Mouse (Mus musculus): Measurements from ENCODE around the gene Rbm39. TPM values are rescaled to one million over a fixed set of nuclear protein-coding genes. Genes with fewer than 3 reads are reported as not detected.

Rbm39 gene
- polyA plus RNA-seq, 1 experiment from 2014 or later, result 476 TPM

DNA sequence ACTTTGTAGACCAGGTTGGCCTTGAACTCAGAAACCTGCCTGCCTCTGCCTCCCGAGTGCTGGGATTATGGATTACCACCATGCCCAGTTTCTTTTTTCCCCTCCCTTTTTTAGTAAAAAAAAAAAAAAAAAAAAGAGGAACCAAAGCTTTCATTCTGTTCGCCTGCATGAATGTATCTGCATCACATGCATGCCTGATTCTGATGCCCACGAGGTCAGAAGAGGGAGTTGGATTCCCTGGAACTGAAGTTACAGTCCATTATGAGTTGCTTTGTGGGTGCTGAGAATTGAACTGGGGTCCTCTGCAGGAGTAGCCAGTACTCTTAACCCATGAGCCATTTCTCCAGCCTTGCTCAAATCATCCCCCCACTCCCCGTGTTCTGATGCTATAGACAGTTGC lies 21.4 kb upstream of the Rbm39 start:
- ATAC-seq (replicated peaks; ENCODE audit: insufficient number of reproducible peaks, low FRiP score, low TSS enrichment), result no peak
- Histone ChIP-seq H3K4me3 (ENCODE audit: low read depth, low read length) (no peak overlapping the region), H3K36me3 (ENCODE audit: control insufficient read depth, insufficient read depth, low read length) (no peaks in the 10 kb centered on the region), H3K27me3 (ENCODE audit: control insufficient read depth, insufficient read depth, low read length) (no peaks in the 10 kb centered on the region), H3K4me2 (no peak overlapping the region), H3K9me3 (replicated peaks; ENCODE audit: control insufficient read depth, low read length) (no peaks in the 10 kb centered on the region), H3K4me1 (ENCODE audit: control insufficient read depth, insufficient read depth, low read length) (peaks cover 25% of the 10 kb centered on the region), H3K27ac (ENCODE audit: low read depth, low read length) (no peak overlapping the region), H3K9ac (ENCODE audit: low read depth, low read length) (no peak overlapping the region)
- WGBS (ENCODE audit: insufficient replicate concordance), result 92% methylated on average over 4 of the region's 4 CpGs

GRCm38 (mm10) chr2:156199944-156200343 lies 19.9 kb upstream of the Rbm39 start:
- WGBS (ENCODE audit: insufficient replicate concordance), result 63% methylated on average over 3 of the region's 3 CpGs
- peaks cover 25% of the 10 kb centered on the region for H3K4me1 ChIP-seq (ENCODE audit: control insufficient read depth, insufficient read depth, low read length)

DNA sequence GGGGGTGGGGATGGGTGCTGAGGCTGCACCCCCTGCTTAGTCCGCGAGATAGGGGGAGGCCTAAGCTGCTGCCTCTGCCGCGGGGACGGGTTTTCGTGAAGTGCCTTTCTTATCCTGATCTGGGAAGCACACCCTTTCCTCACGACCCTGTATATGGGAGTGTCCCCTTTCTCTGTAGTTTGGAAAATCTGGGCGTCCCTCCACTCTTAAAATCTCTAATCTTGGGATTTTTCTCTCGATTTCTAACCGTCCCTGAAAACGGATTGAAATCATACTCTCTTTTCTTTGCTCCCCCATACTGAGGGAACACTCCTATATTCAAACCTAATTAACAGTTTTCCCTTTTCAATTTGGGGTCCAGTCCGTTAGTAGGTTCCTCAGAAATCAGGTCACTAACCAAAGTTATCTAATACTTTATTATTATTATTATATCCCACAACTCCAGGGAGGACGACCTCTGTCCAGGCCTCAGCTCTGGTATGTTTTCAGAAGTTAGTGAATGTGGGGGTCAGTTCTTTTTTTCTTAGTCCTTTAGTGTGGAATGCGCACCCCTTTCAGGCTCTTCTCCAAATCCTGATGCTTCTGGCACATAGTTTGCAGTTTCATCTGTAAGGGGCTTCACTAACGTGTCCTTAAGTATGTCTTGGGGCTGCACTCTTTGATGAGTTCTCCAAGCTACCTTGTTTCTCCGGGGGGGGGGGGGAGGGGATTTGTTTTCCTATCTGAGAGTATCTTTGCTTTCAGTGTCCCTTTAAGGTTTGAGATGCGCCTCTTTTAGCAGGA lies 17.3 kb upstream of the Rbm39 start:
- H3K9me3 ChIP-seq (replicated peaks; ENCODE audit: control insufficient read depth, low read length), result no peaks in the 10 kb centered on the region
- H3K27me3 ChIP-seq (ENCODE audit: control insufficient read depth, insufficient read depth, low read length), result no peaks in the 10 kb centered on the region
- peak overlapping the region; percentile 72 for H3K4me3 ChIP-seq (ENCODE audit: low read depth, low read length)
- peak overlapping the region; percentile 84 for H3K9ac ChIP-seq (ENCODE audit: low read depth, low read length)
- H3K36me3 ChIP-seq (ENCODE audit: control insufficient read depth, insufficient read depth, low read length), result no peaks in the 10 kb centered on the region
- ATAC-seq (replicated peaks; ENCODE audit: insufficient number of reproducible peaks, low FRiP score, low TSS enrichment), result no peak
- peak overlapping the region; percentile 72 for H3K4me2 ChIP-seq
- WGBS (ENCODE audit: insufficient replicate concordance), result 5% methylated on average over 17 of the region's 17 CpGs
- H3K4me1 ChIP-seq (ENCODE audit: control insufficient read depth, insufficient read depth, low read length), result peaks cover 15% of the 10 kb centered on the region
- H3K27ac ChIP-seq (ENCODE audit: low read depth, low read length), result peak overlapping the region; percentile 90

More at GRCm38 (mm10) chr2:156199944-156200343, 19.9 kb upstream of the Rbm39 start:
- no peak overlapping the region for H3K4me3 ChIP-seq (ENCODE audit: low read depth, low read length)
- no peak for ATAC-seq (replicated peaks; ENCODE audit: insufficient number of reproducible peaks, low FRiP score, low TSS enrichment)
- no peaks in the 10 kb centered on the region for H3K9me3 ChIP-seq (replicated peaks; ENCODE audit: control insufficient read depth, low read length)
- no peak overlapping the region for H3K27ac ChIP-seq (ENCODE audit: low read depth, low read length)
- no peak overlapping the region for H3K9ac ChIP-seq (ENCODE audit: low read depth, low read length)
- no peaks in the 10 kb centered on the region for H3K36me3 ChIP-seq (ENCODE audit: control insufficient read depth, insufficient read depth, low read length)
- H3K4me2 ChIP-seq, result no peak overlapping the region
- H3K27me3 ChIP-seq (ENCODE audit: control insufficient read depth, insufficient read depth, low read length), result no peaks in the 10 kb centered on the region

- H3K27ac ChIP-seq (ENCODE audit: low read depth, low read length), result peak within 1 kb of the TSS; percentile 90
- no peaks in the 10 kb centered on the region for H3K27me3 ChIP-seq (ENCODE audit: control insufficient read depth, insufficient read depth, low read length)
- peaks cover 15% of the 10 kb centered on the region for H3K4me1 ChIP-seq (ENCODE audit: control insufficient read depth, insufficient read depth, low read length)
- H3K4me2 ChIP-seq, result peak within 1 kb of the TSS; percentile 72
- ATAC-seq (replicated peaks; ENCODE audit: insufficient number of reproducible peaks, low FRiP score, low TSS enrichment), result peak; percentile 99
- no peaks in the 10 kb centered on the region for H3K36me3 ChIP-seq (ENCODE audit: control insufficient read depth, insufficient read depth, low read length)
- H3K9me3 ChIP-seq (replicated peaks; ENCODE audit: control insufficient read depth, low read length), result no peaks in the 10 kb centered on the region
- peak within 1 kb of the TSS; percentile 72 for H3K4me3 ChIP-seq (ENCODE audit: low read depth, low read length)
- under 1% methylated on average over 84 of the region's 88 CpGs for WGBS (ENCODE audit: insufficient replicate concordance)
- H3K9ac ChIP-seq (ENCODE audit: low read depth, low read length), result peak within 1 kb of the TSS; percentile 84
These were observed 16.5 kb upstream of the Rbm39 start, which contains the start of gene Phf20 for GRCm38 (mm10) chr2:156196302-156197128. Gene Phf20 (plus strand): TSS chr2:156196466.

DNA sequence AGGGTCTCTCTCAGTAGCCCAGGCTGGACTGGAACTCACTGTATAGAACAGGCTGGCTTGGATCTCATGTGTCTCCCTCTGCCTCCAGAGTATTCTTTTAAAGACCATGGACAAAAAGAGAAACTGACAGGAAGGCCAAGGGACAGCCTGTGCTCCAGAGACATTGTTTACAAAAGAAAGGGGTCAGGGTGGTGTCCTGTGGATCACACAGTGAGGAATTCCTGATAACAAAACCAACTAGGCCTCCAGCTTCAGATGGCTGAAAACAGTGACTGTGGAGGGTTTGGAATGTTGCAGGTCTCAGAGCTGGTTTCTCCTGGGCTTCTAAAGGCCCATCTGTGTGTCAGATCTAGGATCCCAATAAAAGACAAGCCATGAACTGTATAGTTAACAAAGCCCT lies 14.5 kb upstream of the Rbm39 start:
- Histone ChIP-seq H3K27ac (ENCODE audit: low read depth, low read length) (no peak overlapping the region), H3K4me2 (no peak overlapping the region), H3K4me3 (ENCODE audit: low read depth, low read length) (no peak overlapping the region), H3K36me3 (ENCODE audit: control insufficient read depth, insufficient read depth, low read length) (no peaks in the 10 kb centered on the region), H3K4me1 (ENCODE audit: control insufficient read depth, insufficient read depth, low read length) (peaks cover 10% of the 10 kb centered on the region), H3K9ac (ENCODE audit: low read depth, low read length) (0 out of 2 replicates have a peak overlapping the region, but pooled peaks have one; percentile 2), H3K27me3 (ENCODE audit: control insufficient read depth, insufficient read depth, low read length) (no peaks in the 10 kb centered on the region), H3K9me3 (replicated peaks; ENCODE audit: control insufficient read depth, low read length) (no peaks in the 10 kb centered on the region)
- no peak for ATAC-seq (replicated peaks; ENCODE audit: insufficient number of reproducible peaks, low FRiP score, low TSS enrichment)

GRCm38 (mm10) chr2:156193066-156193862 lies 13.2 kb upstream of the Rbm39 start:
- Histone ChIP-seq H3K4me1 (ENCODE audit: control insufficient read depth, insufficient read depth, low read length) (peaks cover 4% of the 10 kb centered on the region), H3K27ac (ENCODE audit: low read depth, low read length) (no peak overlapping the region), H3K36me3 (ENCODE audit: control insufficient read depth, insufficient read depth, low read length) (no peaks in the 10 kb centered on the region), H3K27me3 (ENCODE audit: control insufficient read depth, insufficient read depth, low read length) (no peaks in the 10 kb centered on the region), H3K9ac (ENCODE audit: low read depth, low read length) (no peak overlapping the region), H3K9me3 (replicated peaks; ENCODE audit: control insufficient read depth, low read length) (no peaks in the 10 kb centered on the region), H3K4me2 (no peak overlapping the region), H3K4me3 (ENCODE audit: low read depth, low read length) (no peak overlapping the region)
- WGBS (ENCODE audit: insufficient replicate concordance), result 80% methylated on average over 3 of the region's 3 CpGs
- ATAC-seq (replicated peaks; ENCODE audit: insufficient number of reproducible peaks, low FRiP score, low TSS enrichment), result no peak

DNA sequence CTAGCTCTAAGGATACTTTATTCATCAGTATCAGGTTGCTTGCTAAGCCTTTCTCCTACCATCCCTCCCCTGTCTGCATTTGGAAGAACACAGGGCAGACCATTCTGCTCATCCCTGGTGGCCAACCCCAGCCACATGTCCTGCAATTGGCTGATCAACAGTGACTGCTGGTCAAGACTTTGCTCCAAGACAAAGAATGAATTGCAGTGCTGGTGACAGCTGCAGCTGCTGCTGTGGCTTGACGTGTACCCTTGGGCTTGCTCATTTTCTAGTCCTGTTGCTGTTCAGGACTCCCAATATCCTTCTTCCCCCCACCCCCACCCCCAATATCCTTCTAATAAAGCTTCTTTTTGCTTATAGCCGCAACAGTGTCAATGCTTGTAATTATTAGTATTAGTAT lies 12.0 kb upstream of the Rbm39 start:
- peaks cover 3% of the 10 kb centered on the region; the same call in 1 of the 2 replicates for H3K4me1 ChIP-seq (ENCODE audit: control insufficient read depth, insufficient read depth, low read length)
- H3K4me2 ChIP-seq, result no peak overlapping the region
- no peak overlapping the region for H3K4me3 ChIP-seq (ENCODE audit: low read depth, low read length)
- no peak for ATAC-seq (replicated peaks; ENCODE audit: insufficient number of reproducible peaks, low FRiP score, low TSS enrichment)
- WGBS (ENCODE audit: insufficient replicate concordance), result 77% methylated on average over 2 of the region's 2 CpGs
- H3K27me3 ChIP-seq (ENCODE audit: control insufficient read depth, insufficient read depth, low read length), result no peaks in the 10 kb centered on the region
- no peak overlapping the region for H3K9ac ChIP-seq (ENCODE audit: low read depth, low read length)
- H3K9me3 ChIP-seq (replicated peaks; ENCODE audit: control insufficient read depth, low read length), result no peaks in the 10 kb centered on the region
- H3K36me3 ChIP-seq (ENCODE audit: control insufficient read depth, insufficient read depth, low read length), result no peaks in the 10 kb centered on the region
- no peak overlapping the region for H3K27ac ChIP-seq (ENCODE audit: low read depth, low read length)

- 89% methylated on average over 2 of the region's 2 CpGs for WGBS (ENCODE audit: insufficient replicate concordance)
- Histone ChIP-seq H3K4me2 (no peak overlapping the region), H3K9ac (ENCODE audit: low read depth, low read length) (no peak overlapping the region), H3K36me3 (ENCODE audit: control insufficient read depth, insufficient read depth, low read length) (no peaks in the 10 kb centered on the region), H3K4me3 (ENCODE audit: low read depth, low read length) (no peak overlapping the region), H3K27ac (ENCODE audit: low read depth, low read length) (no peak overlapping the region), H3K27me3 (ENCODE audit: control insufficient read depth, insufficient read depth, low read length) (no peaks in the 10 kb centered on the region), H3K9me3 (replicated peaks; ENCODE audit: control insufficient read depth, low read length) (no peaks in the 10 kb centered on the region), H3K4me1 (ENCODE audit: control insufficient read depth, insufficient read depth, low read length) (peaks cover 3% of the 10 kb centered on the region; the same call in 1 of the 2 replicates)
- no peak for ATAC-seq (replicated peaks; ENCODE audit: insufficient number of reproducible peaks, low FRiP score, low TSS enrichment)
These were observed 11.5 kb upstream of the Rbm39 start for GRCm38 (mm10) chr2:156191540-156191939.
